Mouse (Mus musculus) T-helper 17 cell (primary cell): ENCODE measurements around the gene Dcun1d3.

Experiments used
- in situ Hi-C, 2 experiments: fragments of 300-600 bp; cut with MboI, MseI; formaldehyde crosslinking; loops; 1 replicate in 1 of 2; 2 replicates in 1 of 2; pipeline ENCODE4 v1.15.1; 2025; ENCODE audit warnings: high pct_unique_total_duplicates in 2 of 2

Gene Dcun1d3

DNA sequence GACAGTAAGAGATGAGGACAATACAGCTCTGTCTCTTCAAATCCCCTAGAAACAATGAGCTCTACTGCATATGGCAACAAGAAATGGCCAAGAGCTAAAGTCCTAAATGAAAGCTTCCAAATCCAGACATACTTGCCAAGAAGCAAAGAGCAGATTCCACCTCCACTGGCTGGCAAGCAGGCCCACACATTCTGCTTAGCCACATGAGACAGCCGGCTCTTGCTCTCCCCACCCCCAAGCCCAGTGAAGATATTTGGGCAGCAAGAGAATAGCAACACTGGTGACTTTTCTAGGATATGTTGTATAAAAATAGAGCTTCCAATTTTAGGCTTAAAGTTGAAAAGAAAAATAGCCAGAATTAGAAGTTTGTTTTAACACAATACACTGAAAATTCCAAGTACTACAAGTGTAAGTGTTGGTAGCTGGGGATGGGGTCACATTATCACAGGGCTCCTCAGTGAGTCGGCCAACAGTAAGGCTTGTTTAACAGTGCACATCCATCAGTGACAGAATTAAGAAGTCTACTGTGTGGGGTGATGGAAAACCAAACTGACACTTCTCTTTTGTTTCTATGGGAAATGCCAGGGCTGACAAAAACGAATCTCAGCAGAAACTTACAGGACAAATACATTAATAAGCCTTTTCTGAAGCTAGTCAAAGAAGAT, 20.2 kb downstream of the Dcun1d3 start:
- in situ Hi-C loops: no loop called here

DNA sequence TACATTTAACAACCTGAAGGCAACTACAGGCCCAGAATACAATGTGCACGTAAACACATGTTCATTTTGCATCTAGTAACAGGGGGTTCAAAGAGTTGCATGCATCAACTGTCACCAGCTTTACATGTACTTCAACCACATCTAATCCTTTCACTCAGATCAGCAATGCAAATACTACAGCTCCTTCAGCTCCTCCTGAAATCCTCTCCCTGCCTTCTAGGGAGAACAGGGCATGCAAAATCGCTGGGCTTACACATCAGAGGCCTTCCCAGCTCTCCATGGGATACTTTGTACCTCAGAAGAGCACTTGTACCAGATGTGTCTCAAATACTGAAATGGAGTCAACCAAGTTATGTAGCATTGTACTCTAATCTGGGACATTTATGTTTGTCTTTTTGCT, 23.0 kb downstream of the Dcun1d3 start:
- in situ Hi-C loops: no loop called here

DNA sequence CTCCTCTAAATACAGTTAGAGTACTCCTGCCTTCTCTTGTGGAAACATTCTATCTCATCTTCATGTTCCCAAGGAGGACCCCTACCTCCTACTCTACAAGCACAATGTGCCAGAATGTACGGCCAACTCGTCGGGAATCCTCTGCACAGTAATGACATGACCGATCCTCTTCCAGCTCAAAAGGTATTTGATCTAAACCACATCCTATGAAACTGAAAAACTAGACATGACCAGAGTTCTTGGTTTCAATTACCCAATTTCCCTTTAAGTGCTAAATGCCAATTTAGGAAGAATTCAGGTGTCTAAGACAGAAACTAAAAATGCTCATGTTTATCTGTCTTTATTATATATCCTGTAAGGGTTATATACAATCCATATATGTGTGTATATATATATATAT, 23.9 kb downstream of the Dcun1d3 start:
- in situ Hi-C loops: no loop called here

DNA sequence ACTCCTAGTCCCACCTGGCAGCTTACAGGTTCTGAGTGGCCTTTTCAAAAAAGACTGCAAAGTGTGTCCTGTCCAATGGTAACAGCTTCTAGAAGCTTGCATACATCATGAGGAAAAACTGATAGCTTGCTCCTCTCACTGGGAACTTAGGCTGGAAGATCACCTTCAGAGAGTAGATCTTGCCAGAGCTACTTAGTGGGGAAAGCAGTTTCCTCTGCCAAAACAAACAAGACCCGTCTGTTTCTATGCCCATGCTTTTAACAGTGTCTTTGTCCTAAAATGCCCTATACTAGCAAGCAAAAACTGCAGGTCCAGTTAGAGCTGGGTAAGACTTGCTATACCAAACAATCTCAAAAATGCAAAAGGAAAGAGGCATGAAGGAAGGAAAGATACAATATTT, 30.0 kb downstream of the Dcun1d3 start:
- in situ Hi-C loops: no loop called here

DNA sequence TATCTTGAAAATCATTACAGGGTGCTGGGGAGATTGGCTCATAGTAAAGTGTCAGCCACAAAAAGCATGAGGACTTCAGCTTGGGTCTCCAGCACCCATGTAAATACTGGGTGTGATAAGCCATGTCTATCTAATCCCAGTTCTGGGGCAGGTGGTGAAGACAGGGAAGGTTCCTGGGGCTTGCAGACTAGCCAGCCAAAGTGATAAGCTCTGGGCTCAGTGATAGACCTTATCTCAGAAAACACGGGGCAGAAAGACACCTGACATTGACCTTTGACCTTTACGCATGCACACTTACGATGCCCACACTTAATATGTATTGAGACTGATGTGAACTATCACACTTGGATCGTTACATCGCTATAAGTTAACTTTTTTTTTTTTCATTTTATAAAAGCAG, 31.6 kb downstream of the Dcun1d3 start:
- in situ Hi-C loops: loop anchor here in 1 of 2 experiments (5.0 kb wide), 1 partner anchor 38 kb away; no protein-coding TSS in a partner anchor

DNA sequence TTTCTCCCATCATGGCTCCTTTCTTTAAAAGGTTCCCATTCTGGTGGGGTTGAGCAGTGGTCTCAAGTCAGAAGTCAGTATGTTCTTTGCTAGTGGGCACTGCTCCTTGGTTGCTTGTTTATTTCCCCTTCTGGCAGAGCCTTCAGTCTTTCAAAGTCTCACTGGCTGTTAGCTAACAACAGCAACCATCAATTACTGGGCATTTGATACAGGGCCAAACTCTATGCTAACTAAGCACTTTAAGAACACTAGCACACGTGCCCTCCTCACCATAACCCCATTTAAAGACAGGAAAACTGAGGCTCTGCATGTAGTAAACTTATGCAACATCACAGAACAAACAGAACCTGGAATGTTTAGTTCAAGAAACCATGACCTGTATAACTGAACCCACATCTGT, 33.9 kb downstream of the Dcun1d3 start:
- in situ Hi-C loops: loop anchor here in 1 of 2 experiments (5.0 kb wide), 1 partner anchor 40 kb away; no protein-coding TSS in a partner anchor

DNA sequence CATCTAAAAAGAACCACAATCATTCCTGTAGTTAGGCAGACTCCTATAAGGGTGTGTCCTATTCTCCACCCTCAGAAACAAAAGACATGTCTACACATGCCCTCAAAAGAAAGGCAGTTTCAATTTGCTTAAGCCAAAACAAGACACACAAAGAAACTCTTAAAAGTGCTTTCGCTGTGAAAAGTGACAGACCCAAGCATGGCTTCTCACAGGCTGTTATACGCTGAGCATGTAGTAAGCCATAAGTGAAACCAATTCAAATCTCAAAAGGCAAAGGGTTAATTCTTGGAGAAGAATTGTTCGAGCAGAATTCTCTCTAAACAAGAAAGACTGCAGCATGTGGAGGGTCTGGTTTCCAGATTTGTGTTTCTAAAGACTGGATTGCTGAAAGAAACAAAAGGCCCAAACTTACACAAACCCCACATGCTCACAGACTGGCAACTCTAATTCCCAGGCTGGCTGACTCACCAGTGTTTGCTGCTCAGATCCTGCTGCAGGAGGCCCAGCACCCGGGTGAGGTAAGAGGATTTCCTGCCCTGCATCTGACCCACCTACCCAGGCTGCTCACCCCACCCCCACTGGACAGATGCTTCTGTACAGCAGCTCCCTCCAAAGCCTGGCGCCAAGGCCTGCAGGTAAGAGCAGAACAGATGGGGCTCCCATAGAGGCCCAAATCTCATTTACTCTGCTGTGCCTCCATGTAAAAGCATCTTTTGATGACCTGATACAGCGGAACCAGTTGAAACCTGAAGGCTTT, 34.6 kb downstream of the Dcun1d3 start:
- in situ Hi-C loops: loop anchor here in 1 of 2 experiments (5.0 kb wide), 1 partner anchor 41 kb away; no protein-coding TSS in a partner anchor

DNA sequence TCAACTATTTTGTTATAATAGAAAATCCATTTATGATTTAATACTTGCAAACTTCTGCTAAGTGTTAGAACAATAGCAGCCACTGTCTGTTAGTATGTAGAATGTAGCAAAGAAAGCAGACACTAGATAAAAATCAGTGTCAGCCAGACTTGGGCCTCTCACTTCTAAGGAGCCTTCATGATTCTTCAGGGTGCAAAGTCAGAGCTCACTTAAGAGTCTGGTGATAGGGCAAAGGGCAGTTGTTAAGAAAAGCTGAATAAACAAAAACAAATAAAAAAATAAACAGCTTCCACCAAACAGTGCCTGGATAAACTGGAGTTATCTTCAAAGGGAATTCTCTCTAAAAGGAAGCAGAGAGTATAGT, 35.1 kb downstream of the Dcun1d3 start:
- in situ Hi-C loops: loop anchor here in 1 of 2 experiments (5.0 kb wide), 1 partner anchor 41 kb away; no protein-coding TSS in a partner anchor

DNA sequence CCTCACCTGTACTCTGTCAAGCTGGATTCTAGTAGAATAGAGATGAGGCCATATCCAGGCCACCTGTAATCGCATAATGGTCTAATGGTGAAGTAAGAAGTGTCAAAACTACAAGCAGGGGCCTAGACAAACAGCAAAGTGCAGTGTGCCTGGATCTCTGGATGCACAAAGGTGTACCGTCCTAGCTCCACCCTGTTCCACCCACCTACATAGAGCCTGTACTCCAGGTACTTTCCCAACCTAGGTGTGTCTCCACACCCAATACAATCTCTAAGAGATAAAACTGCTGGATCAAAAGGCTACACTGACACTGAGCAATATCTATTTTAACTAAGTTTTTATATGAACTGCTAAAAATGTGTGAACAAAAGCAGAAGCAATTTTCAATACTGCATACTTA, 35.5 kb downstream of the Dcun1d3 start:
- in situ Hi-C loops: loop anchor here in 1 of 2 experiments (5.0 kb wide), 1 partner anchor 42 kb away; no protein-coding TSS in a partner anchor

DNA sequence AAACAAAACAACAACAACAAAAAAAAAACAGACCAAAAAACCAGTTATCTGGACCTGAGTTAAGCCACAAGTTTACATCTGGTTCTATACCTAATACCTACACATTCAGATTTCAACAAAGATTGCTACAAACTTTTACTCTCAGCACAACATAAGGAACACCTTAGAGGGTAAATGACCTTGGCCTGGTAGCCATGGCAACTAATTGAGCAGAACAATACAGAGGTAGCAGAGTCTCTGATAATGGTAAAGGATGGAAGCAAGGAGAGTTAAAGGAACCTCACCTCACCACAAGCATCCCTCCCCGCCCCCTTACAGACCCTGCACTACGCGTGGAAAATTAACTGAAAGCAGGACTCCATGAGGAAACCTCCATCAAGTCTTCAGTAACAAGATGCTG, 36.0 kb downstream of the Dcun1d3 start:
- in situ Hi-C loops: loop anchor here in 1 of 2 experiments (5.0 kb wide), 1 partner anchor 42 kb away; no protein-coding TSS in a partner anchor

DNA sequence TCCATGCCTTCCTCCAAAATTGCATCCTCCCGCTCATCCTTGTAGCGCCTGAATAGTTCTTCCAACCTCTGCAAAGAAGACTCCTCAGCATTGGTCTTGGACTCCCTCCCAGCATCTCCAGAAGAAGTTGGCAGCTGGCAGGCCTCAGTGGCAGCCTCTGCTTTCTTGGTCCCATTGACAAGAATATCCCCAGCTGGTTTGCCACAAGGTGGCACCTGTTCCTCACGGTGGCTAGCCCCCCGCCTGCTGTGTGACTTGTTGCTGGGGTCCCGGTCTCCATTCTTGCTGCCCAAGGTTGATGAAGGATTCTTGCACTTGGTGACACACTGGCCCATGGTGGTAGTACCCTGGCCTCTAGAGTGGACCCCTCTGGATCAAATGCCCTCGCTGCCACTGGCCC, 36.6 kb downstream of the Dcun1d3 start:
- in situ Hi-C loops: loop anchor here in 1 of 2 experiments (10.0 kb wide), 4 partner anchors 175 to 1325 kb away; partner anchors contain the start of genes Abca14, Coq7, Crym and Tmem159

DNA sequence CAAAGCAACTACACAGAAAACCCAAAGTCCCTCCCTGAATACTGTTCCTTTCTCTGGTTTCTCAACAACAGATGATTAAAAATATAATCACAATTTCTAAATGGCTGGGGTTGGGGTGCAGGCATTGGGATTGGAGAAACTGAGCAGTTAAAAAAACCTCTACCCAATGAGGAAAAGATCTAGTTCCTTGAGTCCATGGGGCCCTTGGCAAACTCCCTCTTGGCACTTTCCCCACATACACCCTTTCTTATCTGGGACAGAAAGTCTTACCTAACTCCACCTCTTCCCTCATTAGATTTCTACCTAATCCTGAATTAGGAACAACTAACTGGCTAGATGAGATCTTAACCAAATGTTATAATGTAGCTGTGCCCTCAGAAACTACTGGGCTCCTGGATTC, 41.1 kb downstream of the Dcun1d3 start:
- in situ Hi-C loops: loop anchor here in 1 of 2 experiments (10.0 kb wide), 4 partner anchors 180 to 1320 kb away; partner anchors contain the start of genes Abca14, Coq7, Crym and Tmem159

DNA sequence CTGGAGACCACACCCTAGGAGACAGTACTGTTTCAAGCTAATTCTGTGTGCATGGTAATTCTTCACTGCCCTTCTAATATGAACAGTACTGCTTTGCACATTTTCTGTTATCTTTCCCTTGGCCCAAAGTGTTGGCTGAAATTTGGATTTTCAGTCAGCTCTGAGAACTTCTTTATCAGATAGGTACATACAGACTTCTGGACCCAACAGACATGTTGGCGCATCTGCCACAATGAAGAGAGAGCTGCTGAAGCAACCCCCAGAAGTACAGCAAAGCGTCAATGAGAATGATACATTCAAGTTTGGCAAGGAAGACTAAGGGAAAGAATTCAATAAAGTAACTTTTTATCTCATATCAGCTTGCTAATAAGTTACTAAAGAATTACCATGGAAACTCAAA, 41.7 kb downstream of the Dcun1d3 start:
- in situ Hi-C loops: loop anchor here in 1 of 2 experiments (10.0 kb wide), 4 partner anchors 180 to 1320 kb away; partner anchors contain the start of genes Abca14, Coq7, Crym and Tmem159

DNA sequence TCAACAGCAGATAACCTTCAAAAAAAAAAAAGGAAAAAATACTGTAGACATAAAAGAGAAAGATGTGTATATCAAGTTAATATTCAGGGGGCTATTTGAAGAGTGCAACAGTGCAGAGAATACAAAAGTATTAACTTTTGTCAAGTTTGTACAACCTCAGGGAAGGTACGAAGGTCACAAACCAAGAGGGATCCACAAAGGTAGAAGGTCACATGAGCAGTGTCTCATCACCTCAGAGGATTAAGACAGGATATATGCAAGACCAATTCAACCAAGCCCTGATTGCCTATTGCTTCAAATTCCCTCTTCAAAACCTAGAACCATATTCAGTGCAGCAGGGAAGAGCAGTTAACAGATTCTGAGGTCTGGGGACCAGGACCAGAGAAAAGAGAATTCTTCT, 42.9 kb downstream of the Dcun1d3 start:
- in situ Hi-C loops: loop anchor here in 1 of 2 experiments (10.0 kb wide), 4 partner anchors 182 to 1318 kb away; partner anchors contain the start of genes Abca14, Coq7, Crym and Tmem159

DNA sequence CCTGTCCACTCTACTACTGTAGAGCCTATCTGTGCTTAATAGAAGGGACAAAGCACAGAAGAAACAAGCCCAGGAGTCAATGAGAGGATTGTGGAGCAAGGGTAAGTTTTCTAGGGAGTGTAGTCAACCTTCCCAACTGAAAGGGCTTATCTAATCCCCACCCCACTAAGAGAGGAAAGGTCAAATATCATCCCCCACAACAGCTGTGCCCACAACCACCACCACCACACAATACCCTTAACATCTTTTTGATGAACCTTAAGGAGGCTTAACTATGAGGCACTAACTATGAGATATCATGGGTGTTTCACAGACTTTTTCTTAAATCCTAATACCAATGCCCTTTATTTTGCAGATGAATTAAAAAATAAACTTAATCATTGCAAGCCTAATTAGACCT, 43.6 kb downstream of the Dcun1d3 start:
- in situ Hi-C loops: loop anchor here in 1 of 2 experiments (10.0 kb wide), 4 partner anchors 182 to 1318 kb away; partner anchors contain the start of genes Abca14, Coq7, Crym and Tmem159

DNA sequence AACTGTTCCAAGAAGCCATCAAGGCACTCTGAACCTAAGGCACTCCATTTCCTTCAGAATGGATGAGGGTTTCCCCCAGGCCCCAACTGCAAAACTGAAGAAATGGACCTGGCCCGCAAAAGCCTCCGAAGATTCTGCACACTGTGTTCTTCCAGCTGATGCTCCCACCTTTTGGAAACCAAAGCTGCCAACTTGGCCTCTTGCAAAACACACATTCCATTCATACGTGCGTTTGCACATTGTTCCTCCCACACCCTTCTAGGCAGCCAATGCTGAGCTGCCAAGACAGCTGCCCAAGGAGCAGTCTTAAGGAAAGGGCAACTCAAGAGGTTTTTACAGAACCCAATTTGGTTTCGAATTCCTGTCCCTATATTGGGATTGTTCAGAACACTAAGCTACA, 45.4 kb downstream of the Dcun1d3 start:
- in situ Hi-C loops: loop anchor here in 1 of 2 experiments (10.0 kb wide), 4 partner anchors 184 to 1316 kb away; partner anchors contain the start of genes Abca14, Coq7, Crym and Tmem159

DNA sequence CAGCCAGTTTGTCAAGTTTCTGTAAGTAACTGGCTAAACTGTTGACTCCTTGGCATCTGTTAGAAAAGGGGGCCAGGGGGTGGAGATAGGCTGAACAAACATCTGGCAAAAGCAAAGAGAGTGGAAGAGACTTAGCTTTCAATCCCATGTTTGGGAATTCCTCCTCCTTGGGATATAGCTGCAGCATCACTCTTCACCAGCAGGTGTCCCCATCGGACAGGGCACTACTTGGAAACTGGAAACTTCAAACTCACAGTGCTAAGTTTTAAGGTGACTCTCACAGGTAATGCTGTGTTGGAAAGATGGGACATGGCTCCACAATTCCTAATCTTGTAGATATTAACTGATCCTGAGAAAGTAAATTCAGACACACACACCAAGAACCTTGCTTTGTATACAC, 47.0 kb downstream of the Dcun1d3 start:
- in situ Hi-C loops: loop anchor here in 1 of 2 experiments (5.0 kb wide), 1 partner anchor 188 kb away; no protein-coding TSS in a partner anchor

DNA sequence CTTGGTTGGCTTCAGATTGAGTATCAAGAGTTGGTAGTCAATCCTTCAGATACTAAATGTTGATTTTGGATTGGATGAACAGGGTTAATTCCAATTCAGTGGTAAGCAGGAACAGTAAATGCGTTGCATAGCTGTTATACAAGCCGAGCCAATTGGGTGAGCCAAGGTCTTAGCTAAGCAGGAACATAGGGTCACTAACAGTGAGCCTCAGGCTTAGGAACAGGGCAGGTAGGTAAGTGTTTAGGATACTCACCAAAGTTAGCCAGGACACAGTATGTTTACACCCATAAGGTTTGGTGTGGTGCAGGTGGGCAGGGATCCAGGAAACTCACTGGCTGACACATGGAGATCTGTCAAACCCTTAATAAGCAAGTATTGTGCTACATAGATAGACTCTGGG, 48.7 kb downstream of the Dcun1d3 start:
- in situ Hi-C loops: loop anchor here in 1 of 2 experiments (5.0 kb wide), 1 partner anchor 190 kb away; no protein-coding TSS in a partner anchor

DNA sequence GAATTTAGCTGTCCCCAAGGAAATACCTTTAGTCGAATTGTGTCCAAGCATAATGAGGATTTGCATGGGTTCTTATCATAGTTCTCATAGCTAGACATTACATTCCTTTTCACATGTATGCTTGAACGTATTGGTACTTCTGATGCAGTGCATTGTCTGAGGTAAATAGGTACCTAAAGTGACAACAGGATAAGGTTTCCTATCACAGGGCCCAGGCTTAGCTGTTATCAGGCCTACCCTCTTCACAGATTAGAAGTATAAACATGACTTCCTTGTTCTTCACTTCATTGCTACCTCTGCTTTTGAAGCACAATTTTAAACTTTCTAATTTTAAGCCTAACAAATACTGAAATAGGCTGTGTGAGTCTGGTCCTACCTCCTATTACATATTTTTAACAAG, 50.6 kb downstream of the Dcun1d3 start:
- in situ Hi-C loops: loop anchor here in 1 of 2 experiments (5.0 kb wide), 1 partner anchor 192 kb away; no protein-coding TSS in a partner anchor

DNA sequence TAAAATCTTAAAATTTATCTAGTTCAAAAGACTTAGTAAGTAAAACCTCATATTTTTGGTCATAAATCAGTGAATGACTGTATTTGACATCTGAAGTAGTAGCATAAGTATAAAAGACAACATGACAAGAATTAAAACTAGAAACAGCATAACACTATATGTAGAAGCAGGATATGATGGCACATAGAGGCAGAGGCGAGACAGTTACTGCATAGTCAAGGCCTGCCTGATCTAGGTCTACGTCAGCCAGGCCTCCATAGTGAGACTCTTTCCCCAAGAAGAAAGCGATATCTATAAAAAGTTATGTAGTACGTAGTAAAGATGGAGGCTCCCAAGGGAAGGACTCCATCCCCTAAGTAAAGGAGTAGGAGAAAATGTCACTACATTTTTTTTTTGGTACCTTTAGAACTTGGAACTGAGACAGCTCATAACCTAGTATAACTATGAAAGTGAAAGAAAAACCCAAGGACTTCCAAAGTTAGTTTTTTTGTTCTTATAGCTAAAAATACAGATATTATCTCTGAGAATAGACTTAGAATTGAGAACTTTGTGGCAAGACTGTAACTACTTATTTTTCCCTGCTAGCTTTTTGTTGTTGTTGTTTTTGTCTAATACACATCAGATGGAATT, 54.2 kb downstream of the Dcun1d3 start:
- in situ Hi-C loops: no loop called here
